Mouse (Mus musculus) inflammation-experienced regulatory T-cells, adult 6 months (primary cell): ENCODE results near the gene Tk2. TPM values are rescaled to one million over a fixed set of nuclear protein-coding genes. Genes with fewer than 3 reads are reported as not detected.

Experiments
- ATAC-seq: one replicate; pipeline ENCODE4 v1.8.0; 2017
- polyA plus RNA-seq, 3 experiments: library from polyadenylated mRNA; unstranded; fragments of 100-300 nt; shearing (Covaris generic); gene quantifications; one replicate each; pipeline ENCODE4 v1.2.1; 2017

The Tk2 gene
- polyA plus RNA-seq, 3 experiments from 2014 or later = 27.5 to 57.6 (median 55.8) TPM

- peak; percentile 80 for ATAC-seq
Measured at GRCm38 (mm10) chr8:104219079-104219478, 29.3 kb downstream of the Tk2 start.

- ATAC-seq = no peak
Measured at GRCm38 (mm10) chr8:104217601-104218000, 30.8 kb downstream of the Tk2 start.

- no peak for ATAC-seq
Measured at GRCm38 (mm10) chr8:104205292-104205691, 43.1 kb downstream of the Tk2 start.

- no peak for ATAC-seq
Measured at GRCm38 (mm10) chr8:104202320-104202719, 46.0 kb downstream of the Tk2 start.

- no peak for ATAC-seq
Measured at GRCm38 (mm10) chr8:104201622-104202021, 46.7 kb downstream of the Tk2 start.

GRCm38 (mm10) chr8:104199802-104200201 is 48.6 kb downstream of the Tk2 start:
- no peak for ATAC-seq

- ATAC-seq = peak; percentile 41
Measured at GRCm38 (mm10) chr8:104191496-104191895, 56.9 kb downstream of the Tk2 start.

- ATAC-seq = no peak
Measured at GRCm38 (mm10) chr8:104190777-104191468, 57.4 kb downstream of the Tk2 start.

- no peak for ATAC-seq
Measured at GRCm38 (mm10) chr8:104188459-104188858, 59.9 kb downstream of the Tk2 start.

GRCm38 (mm10) chr8:104187622-104188021 is 60.7 kb downstream of the Tk2 start:
- ATAC-seq = no peak

GRCm38 (mm10) chr8:104186827-104187226 is 61.5 kb downstream of the Tk2 start:
- no peak for ATAC-seq

- no peak for ATAC-seq
Measured at GRCm38 (mm10) chr8:104184905-104185304, 63.5 kb downstream of the Tk2 start.

GRCm38 (mm10) chr8:104177054-104177453 is 71.3 kb downstream of the Tk2 start:
- no peak for ATAC-seq

Other genes starting within 250 kb of the Tk2 start
- under 1 TPM in 1 of 3 experiments, not detected in 2; 0.49 TPM for gene Cdh5, start 146.9 kb downstream of the Tk2 start, polyA plus RNA-seq
- not detected for gene Bean1, start 78.1 kb downstream of the Tk2 start, polyA plus RNA-seq
- 100 to 1,000 TPM in 1 of 3 experiments, 10 to 100 TPM in 2; 92.1 to 108 (median 97.9) TPM for gene Cklf, start 2.3 kb upstream of the Tk2 start, polyA plus RNA-seq
- gene Cmtm2a, start 44.6 kb upstream of the Tk2 start, polyA plus RNA-seq = not detected
- gene Gm45711, start 61.5 kb upstream of the Tk2 start, polyA plus RNA-seq = not detected
- not detected for gene Cmtm1, start 61.6 kb upstream of the Tk2 start, polyA plus RNA-seq
- gene Gm11020, start 73.0 kb upstream of the Tk2 start, polyA plus RNA-seq = not detected
- gene Cmtm2b, start 73.7 kb upstream of the Tk2 start, polyA plus RNA-seq = not detected
- gene Cmtm3, start 90.9 kb upstream of the Tk2 start, polyA plus RNA-seq = 10 to 100 TPM; 14.7 to 21.3 (median 17.4) TPM
- under 1 TPM; 0.32 to 0.78 (median 0.64) TPM for gene Cmtm4, start 147.2 kb upstream of the Tk2 start, polyA plus RNA-seq
- 10 to 100 TPM; 23.7 to 32.8 (median 31.2) TPM for gene Dync1li2, start 194.5 kb upstream of the Tk2 start, polyA plus RNA-seq